Mouse (Mus musculus): ENCODE measurements around the gene Fgfr2. TPM values are rescaled to one million over a fixed set of nuclear protein-coding genes. Genes with fewer than 3 reads are reported as not detected.

Gene Fgfr2
- total RNA-seq, 2 experiments from 2014 or later = 0.26 to 0.51 TPM

DNA sequence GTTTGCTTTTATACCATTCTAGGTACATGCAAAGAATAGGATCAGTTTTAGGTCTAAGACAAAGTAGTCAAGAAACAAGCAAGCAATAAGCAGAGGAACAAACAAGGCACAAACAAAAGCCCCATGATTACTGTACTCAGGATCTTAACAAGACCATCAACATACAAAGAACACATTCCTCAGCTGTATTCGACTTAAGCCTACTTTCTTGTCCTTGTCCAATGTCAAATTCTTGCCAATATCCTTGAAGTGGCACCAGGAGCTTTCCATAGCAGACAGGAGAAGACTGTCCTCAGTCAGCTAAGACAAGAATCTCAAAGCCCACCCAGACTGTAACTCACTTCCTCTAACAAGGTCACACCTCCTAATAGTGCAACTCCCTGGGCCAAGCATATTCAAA is 944.1 kb downstream of the Fgfr2 start:
- ATAC-seq (ENCODE audit: poor library complexity, severe bottlenecking) = no peak

- no peak for ATAC-seq (ENCODE audit: poor library complexity, severe bottlenecking)
Observed at GRCm38 (mm10) chr7:132174787-132175186, 948.4 kb downstream of the Fgfr2 start.

GRCm38 (mm10) chr7:132174296-132174695 is 948.9 kb downstream of the Fgfr2 start:
- no peak for ATAC-seq (ENCODE audit: poor library complexity, severe bottlenecking)

DNA sequence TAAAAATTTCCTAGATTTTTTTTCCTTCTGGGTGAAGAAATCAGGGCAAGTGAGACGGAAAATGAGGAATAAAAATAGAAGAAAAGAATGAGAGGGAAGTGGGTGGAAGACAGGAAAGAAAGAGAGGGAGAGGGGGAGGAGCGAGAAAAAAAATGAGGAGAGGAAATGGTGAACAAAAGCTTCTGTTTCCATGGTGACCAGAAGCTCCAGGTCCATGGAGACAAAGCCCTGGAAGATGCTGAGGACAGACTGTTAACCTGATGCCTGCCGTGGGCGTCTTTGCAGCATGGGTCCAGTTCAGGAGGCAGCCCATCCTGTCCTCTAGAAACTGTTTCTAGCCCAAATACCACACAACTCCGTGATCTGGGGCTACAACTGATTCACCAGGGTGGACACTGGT is 950.9 kb downstream of the Fgfr2 start:
- no peak for ATAC-seq (ENCODE audit: poor library complexity, severe bottlenecking)

GRCm38 (mm10) chr7:132171716-132172115 is 951.4 kb downstream of the Fgfr2 start:
- ATAC-seq (ENCODE audit: poor library complexity, severe bottlenecking) = no peak

DNA sequence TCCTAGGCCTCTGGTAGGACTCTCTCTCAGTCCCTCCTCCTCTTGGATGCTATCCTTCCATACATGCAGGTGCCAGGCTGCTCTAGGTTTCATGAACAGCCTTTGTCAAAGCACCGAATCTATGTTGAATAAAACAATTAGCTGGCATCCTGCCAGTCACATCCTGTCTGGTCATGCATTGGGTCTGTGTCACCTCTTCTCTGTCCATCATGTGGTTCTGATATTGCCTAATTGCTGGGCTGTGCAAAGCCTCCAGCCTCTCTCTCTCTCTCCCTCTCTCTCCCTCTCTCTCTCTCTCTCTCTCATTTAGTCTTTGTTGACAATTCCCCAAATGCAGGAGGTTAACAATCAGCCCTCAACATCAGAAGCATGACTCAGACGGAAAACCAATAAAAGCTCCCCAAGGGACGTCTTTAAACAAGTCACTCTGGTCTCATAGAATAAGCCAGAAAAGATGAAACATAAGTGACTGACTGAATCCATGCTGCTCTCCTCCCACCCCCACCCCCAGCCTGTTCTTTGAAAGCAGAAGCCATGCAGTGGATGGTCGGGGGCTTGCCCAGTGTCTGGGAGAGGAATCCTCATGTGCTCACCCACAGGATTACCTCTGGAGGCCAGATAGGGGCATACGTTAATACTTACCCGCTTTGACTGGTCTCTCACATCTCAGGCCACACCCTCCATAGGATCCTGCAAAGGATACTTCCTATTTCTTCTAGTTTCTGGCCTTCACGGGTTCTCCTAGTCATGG is 953.6 kb downstream of the Fgfr2 start:
- ATAC-seq (ENCODE audit: poor library complexity, severe bottlenecking) = no peak

- ATAC-seq (ENCODE audit: poor library complexity, severe bottlenecking) = no peak
Observed at GRCm38 (mm10) chr7:132167239-132167638, 955.9 kb downstream of the Fgfr2 start.

DNA sequence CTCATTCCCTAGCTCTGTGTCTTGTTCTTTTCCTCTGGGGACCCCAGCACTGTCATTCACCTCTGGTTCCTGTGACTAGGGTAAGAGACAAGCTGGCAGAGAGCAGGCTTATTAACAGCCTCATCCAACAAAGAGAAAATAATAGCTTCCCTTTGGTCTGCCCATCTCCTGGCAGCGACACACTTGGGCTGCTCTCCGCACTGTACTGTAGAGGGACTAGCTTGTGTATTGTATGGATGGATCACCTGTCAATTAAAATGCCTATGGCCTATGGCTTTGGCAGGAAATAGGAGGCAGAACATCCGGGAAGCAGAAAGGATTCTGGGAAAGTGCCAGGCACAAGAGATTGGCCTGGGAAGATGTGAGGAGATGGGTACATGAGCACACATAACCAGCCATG is 960.9 kb downstream of the Fgfr2 start:
- ATAC-seq (ENCODE audit: poor library complexity, severe bottlenecking) = no peak

DNA sequence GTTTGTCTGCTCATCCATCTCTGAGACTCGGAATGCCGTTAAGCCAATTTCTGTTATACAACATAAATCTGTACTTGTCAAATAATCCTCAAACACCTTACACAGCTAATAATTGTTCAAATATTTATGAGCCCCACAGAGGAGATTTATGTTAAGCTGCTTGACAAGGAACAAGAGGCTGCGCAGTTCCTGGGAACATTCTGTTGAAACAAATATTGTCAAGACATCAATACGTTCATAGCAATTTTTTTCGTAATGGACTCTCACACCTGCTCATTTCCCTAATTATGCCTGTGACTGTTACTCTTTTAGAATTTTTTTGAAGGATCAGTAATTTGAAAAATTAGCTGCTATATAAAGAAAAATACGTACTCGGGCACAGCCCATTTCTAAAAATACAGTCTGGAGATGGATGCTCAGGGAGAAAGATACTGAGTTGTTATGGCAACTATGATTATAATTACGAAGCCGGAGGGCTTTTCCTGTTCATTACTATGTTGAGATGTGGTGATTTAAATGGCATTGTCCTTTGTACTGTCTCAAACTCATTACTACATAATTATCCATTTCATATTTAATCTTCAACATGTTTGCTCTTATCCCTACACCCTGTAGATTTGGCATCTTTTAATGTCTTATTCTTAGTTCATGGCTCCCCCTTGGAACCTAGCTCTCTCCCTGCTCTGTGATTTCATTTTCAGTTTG is 964.7 kb downstream of the Fgfr2 start:
- no peak for ATAC-seq (ENCODE audit: poor library complexity, severe bottlenecking)

- ATAC-seq (ENCODE audit: poor library complexity, severe bottlenecking) = no peak
Observed at GRCm38 (mm10) chr7:132154368-132154961, 968.7 kb downstream of the Fgfr2 start, which contains the start of gene Cpxm2. Gene Cpxm2, minus strand, starts transcription at chr7:132154739.

- no peak for ATAC-seq (ENCODE audit: poor library complexity, severe bottlenecking)
Observed at GRCm38 (mm10) chr7:132153725-132154147, 969.4 kb downstream of the Fgfr2 start.

- ATAC-seq (ENCODE audit: poor library complexity, severe bottlenecking) = no peak
Observed at GRCm38 (mm10) chr7:132145227-132145800, 977.8 kb downstream of the Fgfr2 start.

DNA sequence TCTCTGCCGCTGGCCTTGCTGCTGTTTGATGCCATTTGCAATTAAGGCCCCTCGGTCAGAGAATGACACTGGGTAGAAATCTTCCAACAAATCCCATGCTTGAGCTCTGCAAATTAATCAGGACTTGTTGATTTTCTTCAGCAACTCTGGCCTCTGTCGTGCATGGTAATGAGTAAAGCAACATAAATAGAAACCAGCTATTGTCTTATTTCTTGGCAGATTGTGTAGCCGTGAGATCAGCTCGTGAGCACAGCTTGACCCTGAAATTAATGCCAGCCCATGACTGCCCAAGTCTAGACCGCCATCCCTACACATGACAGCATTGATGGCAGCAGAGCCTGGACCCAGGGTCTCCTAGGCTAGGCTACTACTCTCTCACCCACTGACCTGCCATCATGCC is 994.5 kb downstream of the Fgfr2 start:
- ATAC-seq (ENCODE audit: poor library complexity, severe bottlenecking) = no peak

DNA sequence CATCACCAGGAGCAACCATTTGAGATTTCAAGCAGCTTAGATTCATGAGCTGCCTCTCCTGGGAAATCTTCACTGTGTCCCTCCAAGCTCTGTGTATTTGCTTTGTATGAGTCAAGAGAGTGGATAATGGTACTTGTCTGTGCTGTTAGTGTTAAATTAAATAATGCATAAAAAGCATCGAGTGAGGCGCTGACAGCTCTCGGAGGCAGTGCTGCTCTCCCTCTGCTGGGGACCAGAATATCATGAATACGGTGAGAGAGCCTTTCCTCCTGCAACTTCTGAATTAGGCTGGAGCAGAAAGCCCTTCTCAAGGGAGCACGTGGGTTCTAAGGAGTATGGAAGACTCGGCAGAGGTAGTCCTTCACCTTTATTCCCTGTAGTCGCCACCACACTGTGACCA is 998.2 kb downstream of the Fgfr2 start:
- no peak for ATAC-seq (ENCODE audit: poor library complexity, severe bottlenecking)

DNA sequence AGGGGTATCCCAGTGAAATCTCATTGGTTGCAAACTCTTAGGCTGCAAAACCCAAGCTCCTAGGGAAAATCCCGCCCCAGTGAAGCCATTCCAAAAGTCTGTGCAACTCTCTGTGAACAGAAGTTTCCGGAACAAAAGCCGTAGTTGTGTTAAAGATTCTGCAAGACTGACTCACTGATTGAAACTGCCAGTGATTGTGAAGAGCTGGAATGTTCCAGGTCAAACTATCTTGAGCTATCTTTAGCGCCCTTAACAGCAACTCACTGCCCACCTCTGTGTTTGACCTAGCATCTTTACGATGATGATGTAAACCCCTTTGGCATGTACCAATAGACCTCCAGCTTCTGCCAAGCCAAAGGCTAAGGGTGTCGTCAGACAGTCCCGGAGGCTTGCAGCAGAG is 999.9 kb downstream of the Fgfr2 start:
- ATAC-seq (ENCODE audit: poor library complexity, severe bottlenecking) = no peak

DNA sequence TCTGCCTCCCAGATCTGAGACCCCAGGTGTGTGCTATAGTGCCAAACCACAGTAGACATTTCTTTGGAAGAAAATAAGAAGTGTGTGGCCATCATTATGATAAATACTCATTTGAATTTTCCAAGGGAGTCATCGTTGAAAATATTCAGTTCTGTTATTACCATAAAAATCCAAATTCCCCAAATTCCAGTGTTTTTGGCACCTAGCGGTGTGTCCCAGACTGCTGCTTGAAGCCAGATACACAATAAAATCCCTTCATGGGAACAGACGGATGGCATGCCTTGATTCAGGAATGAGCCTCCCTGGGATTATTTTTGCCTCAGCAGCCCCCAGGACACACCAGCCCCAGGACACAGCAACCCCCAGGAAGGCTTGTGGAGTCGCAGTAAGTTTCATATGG is 1003.3 kb downstream of the Fgfr2 start:
- no peak for ATAC-seq (ENCODE audit: poor library complexity, severe bottlenecking)

- ATAC-seq (ENCODE audit: poor library complexity, severe bottlenecking) = no peak
Observed at GRCm38 (mm10) chr7:132111770-132112169, 1011.4 kb downstream of the Fgfr2 start.

GRCm38 (mm10) chr7:132110308-132110707 is 1012.8 kb downstream of the Fgfr2 start:
- ATAC-seq (ENCODE audit: poor library complexity, severe bottlenecking) = no peak

DNA sequence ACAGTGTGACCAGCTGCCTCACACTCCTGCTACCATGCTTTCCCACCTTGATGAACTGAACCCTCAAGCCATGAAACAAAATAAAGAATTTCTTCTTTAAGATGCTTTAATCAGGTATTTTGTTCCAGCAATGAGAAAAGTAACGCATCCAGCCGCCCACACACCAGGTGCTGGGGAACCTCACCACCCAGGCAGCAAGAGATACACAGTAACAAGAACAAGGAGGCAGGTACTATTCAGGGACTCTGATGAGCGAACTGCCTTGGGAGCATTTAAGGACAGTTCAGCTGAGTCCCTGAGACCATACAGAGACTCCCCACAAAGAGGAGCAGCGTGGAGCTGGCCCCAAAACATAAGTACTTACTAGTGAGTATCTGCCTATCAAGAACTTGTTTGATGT is 1016.3 kb downstream of the Fgfr2 start:
- no peak for ATAC-seq (ENCODE audit: poor library complexity, severe bottlenecking)

GRCm38 (mm10) chr7:132105326-132105725 is 1017.8 kb downstream of the Fgfr2 start:
- ATAC-seq (ENCODE audit: poor library complexity, severe bottlenecking) = no peak

DNA sequence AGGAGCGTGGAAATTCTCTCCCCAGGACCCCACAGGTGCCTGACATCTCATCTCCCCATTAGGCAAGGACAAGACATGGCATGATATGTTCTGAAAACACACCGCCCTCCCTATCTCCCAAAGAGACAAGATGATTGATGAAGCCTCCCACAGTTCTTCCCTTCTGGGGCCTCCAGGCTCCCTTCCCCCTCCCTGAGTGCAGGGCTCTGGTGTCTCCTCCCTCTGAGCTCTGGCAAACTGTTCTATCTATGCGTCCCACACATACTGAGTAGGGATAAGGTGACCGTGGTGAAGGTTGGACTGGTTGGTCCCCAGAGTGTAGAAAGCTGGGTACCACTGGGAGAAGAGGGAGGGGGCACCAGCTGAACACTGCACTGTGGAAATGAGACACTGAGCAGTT is 1024.7 kb downstream of the Fgfr2 start:
- no peak for ATAC-seq (ENCODE audit: poor library complexity, severe bottlenecking)

- no peak for ATAC-seq (ENCODE audit: poor library complexity, severe bottlenecking)
Observed at GRCm38 (mm10) chr7:132094666-132095065, 1028.5 kb downstream of the Fgfr2 start.
